Mouse (Mus musculus): ENCODE data around the gene Zfp607a. TPM values are rescaled to one million over a fixed set of nuclear protein-coding genes. Genes with fewer than 3 reads are reported as not detected.

The Zfp607a gene
- polyA plus RNA-seq, 1 experiment: 0.86 TPM

Other genes starting within 250 kb of the Zfp607a start
- not detected in 2 replicates for gene Ttc9b, start 203.6 kb upstream of the Zfp607a start, polyA plus RNA-seq (2012; rRNA removed)
- 20.1 and 22.1 TPM in 2 replicates for gene Map3k10, start 182.9 kb upstream of the Zfp607a start, polyA plus RNA-seq (2012; rRNA removed)
- 0.51 and 0.85 TPM in 2 replicates for gene Zfp607b, start 168.2 kb upstream of the Zfp607a start, polyA plus RNA-seq (2012; rRNA removed)
- gene Zfp60, start 126.1 kb upstream of the Zfp607a start, polyA plus RNA-seq (2012; rRNA removed): 3.3 and 3.4 TPM in 2 replicates
- gene Zfp626, start 50.3 kb upstream of the Zfp607a start, polyA plus RNA-seq (2012; rRNA removed): 1.4 and 1.8 TPM in 2 replicates
- gene Zfp59, start 18.9 kb upstream of the Zfp607a start, polyA plus RNA-seq (2012; rRNA removed): 1.3 and 1.4 TPM in 2 replicates
- 3.9 and 4.2 TPM in 2 replicates for gene Zfp974, start 71.9 kb downstream of the Zfp607a start, polyA plus RNA-seq (2012; rRNA removed)
- 2.3 and 2.5 TPM in 2 replicates for gene Zfp780b, start 121.6 kb downstream of the Zfp607a start, polyA plus RNA-seq (2012; rRNA removed)
- 0.19 and 0.34 TPM in 2 replicates for gene Zfp850, start 156.6 kb downstream of the Zfp607a start, polyA plus RNA-seq (2012; rRNA removed)
- 128 and 143 TPM in 2 replicates for gene Psmc4, start 192.6 kb downstream of the Zfp607a start, polyA plus RNA-seq (2012; rRNA removed)
- 1.3 and 1.5 TPM in 2 replicates for gene Fcgbp, start 213.7 kb downstream of the Zfp607a start, polyA plus RNA-seq (2012; rRNA removed)

All from gonadal fat pad, adult 2 months (tissue).